Mouse (Mus musculus): ENCODE data around the gene Pram1.

The Pram1 gene

GRCm38 (mm10) chr17:33669681-33670080 is 31.8 kb downstream of the Pram1 start:
- no peak for DNase-seq (ENCODE audit: extremely low spot score)

GRCm38 (mm10) chr17:33673837-33674236 is 36.0 kb downstream of the Pram1 start:
- no peak for DNase-seq (ENCODE audit: extremely low spot score)

GRCm38 (mm10) chr17:33675452-33675851 is 37.6 kb downstream of the Pram1 start:
- DNase-seq (ENCODE audit: extremely low spot score): no peak

GRCm38 (mm10) chr17:33676086-33676485 is 38.2 kb downstream of the Pram1 start:
- DNase-seq (ENCODE audit: extremely low spot score): no peak

GRCm38 (mm10) chr17:33678771-33679170 is 40.9 kb downstream of the Pram1 start:
- no peak for DNase-seq (ENCODE audit: extremely low spot score)

DNA sequence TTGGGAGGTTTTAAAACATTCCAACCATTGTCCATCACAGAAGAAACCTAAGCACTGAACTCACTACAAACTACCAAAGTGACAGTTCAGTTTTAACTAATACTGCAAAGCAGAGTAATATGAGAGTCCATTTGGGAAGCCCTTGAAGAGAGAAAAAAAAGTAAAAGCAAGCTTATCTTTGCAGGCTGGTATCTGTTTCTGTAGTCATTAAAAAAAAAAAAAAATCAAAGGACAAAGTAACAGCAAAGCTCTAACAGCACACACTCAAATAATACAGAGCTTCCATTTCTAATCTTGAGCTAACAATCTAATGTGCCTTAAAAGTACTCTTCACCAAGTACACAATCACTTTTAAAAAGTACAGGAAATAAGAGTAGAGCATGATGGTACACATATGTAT is 43.9 kb downstream of the Pram1 start:
- DNase-seq (ENCODE audit: extremely low spot score): no peak

- DNase-seq (ENCODE audit: extremely low spot score): no peak
Observed at GRCm38 (mm10) chr17:33684671-33685231, 46.9 kb downstream of the Pram1 start.

DNA sequence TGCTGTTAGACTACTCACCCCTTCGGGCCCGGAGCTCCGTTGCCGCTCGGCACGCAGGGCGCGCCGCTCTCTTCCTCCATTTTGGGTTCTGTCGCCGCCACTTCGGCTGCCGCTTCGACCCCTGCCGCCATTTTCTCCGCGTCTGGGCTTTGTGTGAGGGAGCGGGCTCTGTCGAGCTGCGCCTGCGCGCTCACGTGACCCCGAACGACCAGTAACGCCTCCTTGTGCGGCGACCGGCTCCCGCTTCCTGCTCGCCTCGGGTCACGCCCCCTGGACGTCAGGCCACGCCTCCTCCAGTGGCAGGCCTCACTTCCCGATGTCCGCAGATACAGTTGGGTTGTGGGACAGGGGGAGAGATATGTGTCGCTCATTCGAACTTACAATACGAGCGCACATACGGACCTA is 47.4 kb downstream of the Pram1 start:
- peak; percentile 95 for DNase-seq (ENCODE audit: extremely low spot score)

- DNase-seq (ENCODE audit: extremely low spot score): no peak
Observed at GRCm38 (mm10) chr17:33686760-33687159, 48.9 kb downstream of the Pram1 start, which contains the start of gene Hnrnpm. Gene Hnrnpm (minus strand): TSS chr17:33686860.
